Mouse (Mus musculus) heart, embryonic 13.5 days (tissue): ENCODE measurements around the gene Trip10. TPM values are rescaled to one million over a fixed set of nuclear protein-coding genes. Genes with fewer than 3 reads are reported as not detected.

ENCODE experiments used
- ATAC-seq: fragments of 200-750 bp; cut with Nextera tagmentation; 2 replicates; pipeline ENCODE4 v1.8.0; 2017; ENCODE audit warnings: moderate TSS enrichment; ENCODE audit not compliant: insufficient number of reproducible peaks, low FRiP score, low TSS enrichment; ENCODE audit errors: extremely low read depth
- H3K27ac ChIP-seq: fragments of 300-500 bp; sonication (generic); replicated peaks from 2 replicates; pipeline ENCODE4 v1.5.1; 2015; ENCODE audit warnings: moderate library complexity, mild to moderate bottlenecking, inconsistent platforms
- H3K27me3 ChIP-seq: fragments of 300-500 bp; sonication (generic); replicated peaks from 2 replicates; pipeline ENCODE4 v1.6.1; 2015; ENCODE audit warnings: mild to moderate bottlenecking, inconsistent platforms
- H3K36me3 ChIP-seq: fragments of 300-500 bp; sonication (generic); 2 replicates; pipeline ENCODE4 v1.6.1; 2015; ENCODE audit warnings: mild to moderate bottlenecking, inconsistent platforms
- H3K4me1 ChIP-seq: fragments of 300-500 bp; sonication (generic); 2 replicates; pipeline ENCODE4 v1.6.1; 2015; ENCODE audit warnings: inconsistent platforms
- H3K4me2 ChIP-seq: fragments of 300-500 bp; sonication (generic); 2 replicates; pipeline ENCODE4 v1.6.1; 2015; ENCODE audit warnings: inconsistent platforms, mild to moderate bottlenecking, moderate library complexity
- H3K4me3 ChIP-seq: fragments of 300-500 bp; sonication (generic); 2 replicates; pipeline ENCODE4 v1.5.1; 2015; ENCODE audit warnings: moderate library complexity, mild to moderate bottlenecking, inconsistent platforms
- H3K9ac ChIP-seq: fragments of 300-500 bp; sonication (generic); 2 replicates; pipeline ENCODE4 v1.6.1; 2015; ENCODE audit warnings: inconsistent platforms, mild to moderate bottlenecking, moderate library complexity
- H3K9me3 ChIP-seq: fragments of 300-500 bp; sonication (generic); 2 replicates; pipeline ENCODE4 v1.6.1; 2016; ENCODE audit warnings: inconsistent platforms
- WGBS: fragments of 180-500 bp; shearing (Covaris S2); methylation state at CpG from one replicate; pipeline ENCODE4 v1.1.7; 2015; ENCODE audit warnings: mixed read lengths; 5-methylcytosine and 5-hydroxymethylcytosine counted together
- polyA plus RNA-seq: library from polyadenylated mRNA; unstranded; fragments of >200 nt; fragmentation: Nextera tagmentation; extraction: Ambion mirVana; gene quantifications from 2 replicates; pipeline ENCODE4 v1.2.1, GENCODE M21; 2015

Gene Trip10
- polyA plus RNA-seq, 1 experiment from 2014 or later, result 35.2 TPM

DNA sequence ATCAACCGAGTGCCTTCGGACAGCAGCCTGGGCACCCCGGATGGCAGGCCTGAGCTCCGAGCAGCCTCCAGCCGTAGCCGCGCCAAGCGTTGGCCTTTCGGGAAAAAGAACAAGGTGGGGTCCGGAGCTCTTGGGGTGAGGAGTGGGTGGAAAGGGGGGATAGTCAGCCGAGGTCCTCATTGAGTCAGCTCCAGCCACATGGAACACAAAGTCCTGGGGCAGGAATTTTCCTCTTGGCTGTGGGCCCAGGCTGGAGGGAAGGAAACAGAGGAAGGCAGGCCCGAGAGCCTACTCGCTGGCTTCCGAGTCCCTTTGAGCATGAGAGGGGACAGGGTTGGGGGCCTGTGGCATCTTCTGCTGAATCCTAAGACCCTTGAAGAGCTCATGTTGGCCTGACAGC is 6.1 kb downstream of the Trip10 start:
- Histone ChIP-seq H3K36me3 (peaks cover 74% of the 10 kb centered on the region), H3K9ac (no peak overlapping the region), H3K9me3 (no peaks in the 10 kb centered on the region), H3K4me1 (peaks cover 14% of the 10 kb centered on the region), H3K4me3 (no peak overlapping the region), H3K4me2 (no peak overlapping the region), H3K27ac (no peak overlapping the region), H3K27me3 (no peaks in the 10 kb centered on the region)
- 86% methylated on average over 14 of the region's 14 CpGs for WGBS
- no peak for ATAC-seq

- Histone ChIP-seq H3K36me3 (peaks cover 91% of the 10 kb centered on the region), H3K27me3 (no peaks in the 10 kb centered on the region)
Measured at GRCm38 (mm10) chr17:57256921-57257485, 7.7 kb downstream of the Trip10 start.

GRCm38 (mm10) chr17:57258191-57258590 is 8.9 kb downstream of the Trip10 start:
- peaks cover 98% of the 10 kb centered on the region for H3K36me3 ChIP-seq
- no peak overlapping the region for H3K4me3 ChIP-seq
- no peak overlapping the region for H3K4me2 ChIP-seq
- H3K9me3 ChIP-seq, result no peaks in the 10 kb centered on the region
- 0 out of 2 replicates have a peak, but pooled peaks cover 3% of the 10 kb centered on the region for H3K4me1 ChIP-seq
- ATAC-seq, result no peak
- WGBS, result 86% methylated on average over 3 of the region's 3 CpGs
- H3K9ac ChIP-seq, result no peak overlapping the region
- H3K27me3 ChIP-seq, result no peaks in the 10 kb centered on the region
- H3K27ac ChIP-seq, result no peak overlapping the region

More at GRCm38 (mm10) chr17:57256921-57257485, 7.7 kb downstream of the Trip10 start:
- 91% methylated on average over 22 of the region's 22 CpGs for WGBS
- no peak overlapping the region for H3K4me3 ChIP-seq
- ATAC-seq, result no peak
- no peak overlapping the region for H3K27ac ChIP-seq
- peaks cover 3% of the 10 kb centered on the region; the same call in 1 of the 2 replicates for H3K4me1 ChIP-seq
- H3K9me3 ChIP-seq, result no peaks in the 10 kb centered on the region
- no peak overlapping the region for H3K4me2 ChIP-seq
- no peak overlapping the region for H3K9ac ChIP-seq

GRCm38 (mm10) chr17:57259742-57260141 is 10.5 kb downstream of the Trip10 start:
- Histone ChIP-seq H3K9ac (no peak overlapping the region), H3K36me3 (peaks cover 93% of the 10 kb centered on the region), H3K4me3 (no peak overlapping the region), H3K9me3 (no peaks in the 10 kb centered on the region), H3K27me3 (no peaks in the 10 kb centered on the region), H3K4me1 (peaks cover 4% of the 10 kb centered on the region; the same call in 1 of the 2 replicates), H3K4me2 (no peak overlapping the region), H3K27ac (no peak overlapping the region)
- ATAC-seq, result no peak
- WGBS, result 84% methylated on average over 8 of the region's 8 CpGs

GRCm38 (mm10) chr17:57260351-57260750 is 11.1 kb downstream of the Trip10 start:
- Histone ChIP-seq H3K9me3 (no peaks in the 10 kb centered on the region), H3K4me2 (no peak overlapping the region), H3K27ac (no peak overlapping the region), H3K4me3 (no peak overlapping the region), H3K27me3 (no peaks in the 10 kb centered on the region), H3K36me3 (peaks cover 87% of the 10 kb centered on the region), H3K4me1 (peaks cover 10% of the 10 kb centered on the region), H3K9ac (no peak overlapping the region)
- 64% methylated on average over 9 of the region's 9 CpGs for WGBS
- ATAC-seq, result no peak

- 85% methylated on average over 4 of the region's 4 CpGs for WGBS
- Histone ChIP-seq H3K36me3 (peaks cover 79% of the 10 kb centered on the region), H3K9ac (no peak overlapping the region)
Measured at GRCm38 (mm10) chr17:57261286-57261685, 12.0 kb downstream of the Trip10 start.

GRCm38 (mm10) chr17:57261796-57262195 is 12.5 kb downstream of the Trip10 start:
- Histone ChIP-seq H3K4me3 (no peak overlapping the region), H3K4me1 (peaks cover 13% of the 10 kb centered on the region), H3K9me3 (no peaks in the 10 kb centered on the region), H3K36me3 (peaks cover 74% of the 10 kb centered on the region), H3K27ac (no peak overlapping the region), H3K9ac (no peak overlapping the region), H3K27me3 (no peaks in the 10 kb centered on the region), H3K4me2 (no peak overlapping the region)
- ATAC-seq, result no peak
- 33% methylated on average over 1 of the region's 1 CpGs for WGBS

More at GRCm38 (mm10) chr17:57261286-57261685, 12.0 kb downstream of the Trip10 start:
- Histone ChIP-seq H3K4me3 (no peak overlapping the region), H3K9me3 (no peaks in the 10 kb centered on the region), H3K27me3 (no peaks in the 10 kb centered on the region), H3K4me2 (no peak overlapping the region), H3K4me1 (peaks cover 13% of the 10 kb centered on the region), H3K27ac (no peak overlapping the region)
- ATAC-seq, result no peak

DNA sequence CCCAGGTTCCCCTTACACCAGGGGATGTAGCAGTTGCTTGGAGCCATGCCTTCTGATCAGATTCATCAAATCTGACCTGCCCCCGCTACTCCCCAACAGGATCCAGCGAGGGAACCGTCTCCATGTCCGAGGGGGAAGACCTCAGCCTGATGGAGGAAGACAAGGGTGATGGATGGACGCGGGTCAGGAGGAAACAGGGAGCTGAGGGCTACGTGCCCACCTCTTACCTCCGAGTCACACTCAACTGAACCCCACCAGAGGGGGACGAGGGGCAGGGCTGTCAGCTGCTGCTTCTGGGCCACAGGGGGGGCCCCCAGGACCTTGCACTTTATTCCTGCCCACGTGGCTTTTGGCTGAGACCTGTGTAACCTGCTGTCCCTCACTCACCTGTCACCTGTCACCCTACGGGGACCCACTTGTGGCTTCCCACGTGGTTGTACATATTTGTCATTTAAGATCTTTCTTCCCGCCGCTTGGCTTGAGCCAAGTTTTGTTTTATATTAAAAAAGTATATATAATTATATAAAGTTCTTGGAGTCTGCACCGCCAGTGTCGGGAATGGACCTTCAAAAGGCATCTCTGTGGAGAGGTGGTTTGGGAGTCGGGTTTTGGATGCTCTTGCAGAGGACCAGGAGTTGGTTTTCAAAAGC is 13.8 kb downstream of the Trip10 start:
- H3K9ac ChIP-seq, result no peak overlapping the region
- no peak overlapping the region for H3K4me3 ChIP-seq
- no peaks in the 10 kb centered on the region for H3K9me3 ChIP-seq
- peaks cover 13% of the 10 kb centered on the region for H3K4me1 ChIP-seq
- no peak for ATAC-seq
- WGBS, result 87% methylated on average over 17 of the region's 17 CpGs
- H3K36me3 ChIP-seq, result peaks cover 63% of the 10 kb centered on the region
- H3K4me2 ChIP-seq, result no peak overlapping the region
- H3K27me3 ChIP-seq, result no peaks in the 10 kb centered on the region
- H3K27ac ChIP-seq, result no peak overlapping the region

DNA sequence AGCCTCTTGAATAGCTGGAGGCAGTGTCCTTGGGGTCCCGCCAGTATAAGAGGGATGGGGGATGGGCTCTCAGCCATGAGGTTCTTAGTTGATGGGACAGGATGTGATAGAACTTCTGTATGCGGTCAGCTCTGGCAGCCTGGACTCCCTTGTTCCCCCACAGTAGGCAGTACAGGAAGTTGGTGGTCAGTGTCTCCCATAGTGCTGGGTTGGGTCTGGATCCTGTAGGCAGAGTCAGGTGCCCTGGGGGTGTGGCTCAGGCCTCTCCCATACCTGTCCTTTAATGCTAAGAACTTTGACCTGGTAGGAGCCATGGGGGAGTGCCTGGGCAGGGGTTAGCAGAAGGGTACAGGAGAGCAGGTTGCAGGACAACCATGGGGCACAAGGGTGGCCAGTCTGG is 14.9 kb downstream of the Trip10 start:
- Histone ChIP-seq H3K27me3 (no peaks in the 10 kb centered on the region), H3K4me2 (no peak overlapping the region), H3K4me3 (no peak overlapping the region), H3K9me3 (no peaks in the 10 kb centered on the region), H3K4me1 (peaks cover 13% of the 10 kb centered on the region), H3K9ac (no peak overlapping the region), H3K36me3 (peaks cover 51% of the 10 kb centered on the region), H3K27ac (no peak overlapping the region)
- WGBS, result 64% methylated on average over 2 of the region's 2 CpGs
- ATAC-seq, result no peak

GRCm38 (mm10) chr17:57264972-57265945 is 16.0 kb downstream of the Trip10 start:
- Histone ChIP-seq H3K36me3 (peaks cover 40% of the 10 kb centered on the region), H3K9ac (no peak overlapping the region), H3K4me2 (peak overlapping the region; percentile 42), H3K27ac (no peak overlapping the region), H3K9me3 (no peaks in the 10 kb centered on the region), H3K27me3 (no peaks in the 10 kb centered on the region), H3K4me3 (peak overlapping the region; percentile 4; the same call in 1 of the 2 replicates), H3K4me1 (peaks cover 11% of the 10 kb centered on the region)
- no peak for ATAC-seq
- 28% methylated on average over 21 of the region's 22 CpGs for WGBS

DNA sequence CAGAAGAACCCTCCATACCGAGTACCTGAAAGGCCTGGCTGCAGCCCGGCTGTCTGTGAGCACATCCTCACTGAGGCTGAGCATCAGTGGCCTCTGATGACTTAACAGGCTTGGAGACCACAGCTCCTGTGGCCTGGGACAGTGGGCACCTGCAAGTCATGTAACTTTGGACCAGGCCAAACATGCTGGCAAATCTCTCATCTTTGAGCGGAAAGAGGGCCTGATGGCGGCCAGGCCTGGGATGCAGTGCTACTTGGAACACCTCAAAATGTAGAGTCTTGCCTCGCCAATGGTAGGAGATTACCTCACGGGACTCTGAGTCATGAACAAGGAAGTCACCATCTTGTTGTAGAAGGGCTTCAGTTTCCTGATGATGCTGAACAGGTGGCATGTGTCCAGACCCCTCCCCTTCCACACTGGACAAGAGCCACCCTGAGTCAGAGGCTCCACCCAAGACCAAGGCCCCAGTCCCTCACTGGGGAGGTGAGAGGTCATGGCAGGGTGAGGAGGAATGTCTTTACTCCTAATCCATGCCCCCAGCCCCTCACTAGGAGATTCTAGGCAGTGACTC is 18.4 kb downstream of the Trip10 start:
- H3K4me1 ChIP-seq, result peaks cover 9% of the 10 kb centered on the region
- 88% methylated on average over 6 of the region's 6 CpGs for WGBS
- H3K9ac ChIP-seq, result no peak overlapping the region
- H3K27ac ChIP-seq, result no peak overlapping the region
- no peak overlapping the region for H3K4me2 ChIP-seq
- no peak overlapping the region for H3K4me3 ChIP-seq
- ATAC-seq, result no peak
- peaks cover 16% of the 10 kb centered on the region for H3K36me3 ChIP-seq
- no peaks in the 10 kb centered on the region for H3K9me3 ChIP-seq
- H3K27me3 ChIP-seq, result peaks cover 9% of the 10 kb centered on the region
